ENCODE assay signal across 32 mouse cellular contexts in the genomic region with DNA sequence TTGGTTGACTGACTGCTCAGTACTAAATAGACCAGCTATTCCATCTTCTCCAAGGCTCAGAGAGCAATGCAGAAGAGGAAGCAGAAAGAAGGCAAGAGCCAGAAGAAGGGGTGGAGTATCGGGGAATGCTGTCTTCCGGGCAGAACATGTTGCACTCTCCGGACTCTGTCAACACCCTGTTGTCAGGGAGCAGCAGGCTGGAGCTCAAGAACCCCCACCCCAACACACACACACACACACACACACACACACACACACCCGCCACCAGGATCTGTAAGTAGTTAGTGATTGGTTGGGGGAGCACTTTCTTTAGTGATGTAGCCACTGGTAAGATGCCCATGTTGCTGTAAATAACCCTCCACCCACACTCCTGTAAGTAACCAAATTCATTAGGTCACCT. TPM values are rescaled to one million over a fixed set of nuclear protein-coding genes. Genes with fewer than 3 reads are reported as not detected.
"Had no signal": no experiment of that assay in that cellular context is flagged by ENCODE, and none has a peak within 500 bp of the region (broad histone marks: within the 10 kb centered on the region; RNA-seq: fewer than 3 reads in every experiment).

No protein-coding gene starts in this region.

- DNase-seq: heart, postnatal 10 days; heart, postnatal 36 days; heart, postnatal 4 days; kidney, adult 11 months; kidney, adult 18-20 months; kidney, adult 2 months; kidney, adult 8-10 months; kidney, adult 9 months; kidney, postnatal 10 days; kidney, postnatal 14 days; kidney, postnatal 25 days; kidney, postnatal 36 days; kidney, postnatal 4 days; layer of hippocampus, adult 9-11 months; layer of hippocampus, postnatal 36 days had no signal

- H3K9ac ChIP-seq: heart, embryonic 13.5 days; heart, embryonic 15.5 days; hindbrain, embryonic 12.5 days; hindbrain, embryonic 13.5 days; hindbrain, embryonic 14.5 days; hindbrain, embryonic 15.5 days; intestine, embryonic 15.5 days; kidney, embryonic 15.5 days had no signal

- H3K4me2 ChIP-seq: heart, embryonic 13.5 days; heart, embryonic 15.5 days; hindbrain, embryonic 12.5 days; hindbrain, embryonic 13.5 days; hindbrain, embryonic 14.5 days; hindbrain, embryonic 15.5 days; intestine, embryonic 15.5 days; kidney, embryonic 15.5 days had no signal

- H3K4me3 ChIP-seq: heart, embryonic 13.5 days; heart, embryonic 15.5 days; hindbrain, embryonic 10.5 days; hindbrain, embryonic 12.5 days; hindbrain, embryonic 13.5 days; hindbrain, embryonic 15.5 days; intestine, embryonic 15.5 days; kidney, embryonic 15.5 days; layer of hippocampus, adult 2 months; left cerebral cortex, adult 2 months had no signal

- H3K27ac ChIP-seq: heart, embryonic 13.5 days; heart, embryonic 15.5 days; hindbrain, embryonic 10.5 days; hindbrain, embryonic 12.5 days; hindbrain, embryonic 13.5 days; hindbrain, embryonic 14.5 days; hindbrain, embryonic 15.5 days; hindbrain, postnatal 0 days; intestine, embryonic 15.5 days; kidney, embryonic 15.5 days; kidney, postnatal 0 days; layer of hippocampus, adult 2 months; left cerebral cortex, adult 2 months had no signal

- ATAC-seq: hindbrain, embryonic 16.5 days; hindbrain, postnatal 0 days; inflammation-experienced regulatory T-cells, adult 6 months; intestine, embryonic 15.5 days; intestine, embryonic 16.5 days; intestine, postnatal 0 days had no signal

- H3K27me3 ChIP-seq: heart, embryonic 15.5 days; hindbrain, embryonic 13.5 days; hindbrain, embryonic 15.5 days; intestine, embryonic 15.5 days had no signal

- H3K4me1 ChIP-seq: hindbrain, embryonic 10.5 days; hindbrain, embryonic 12.5 days; hindbrain, embryonic 13.5 days; hindbrain, embryonic 15.5 days had no signal

- H3K9me3 ChIP-seq: heart, embryonic 15.5 days; hindbrain, embryonic 10.5 days; hindbrain, embryonic 12.5 days; hindbrain, embryonic 13.5 days; hindbrain, embryonic 15.5 days; intestine, embryonic 15.5 days; kidney, embryonic 15.5 days had no signal

- H3K36me3 ChIP-seq: heart, embryonic 13.5 days; heart, embryonic 15.5 days; hindbrain, embryonic 10.5 days; hindbrain, embryonic 12.5 days; hindbrain, embryonic 13.5 days; hindbrain, embryonic 15.5 days; intestine, embryonic 15.5 days; kidney, embryonic 15.5 days had no signal

RNA-seq across cellular contexts. Expression of a gene that starts 38.8 kb away (rescaled TPM):
- total RNA-seq: hindbrain, postnatal 0 days had no signal
